Mouse (Mus musculus) neural tube, embryonic 14.5 days (tissue): ENCODE data around the gene Il2rb. TPM values are rescaled to one million over a fixed set of nuclear protein-coding genes. Genes with fewer than 3 reads are reported as not detected.

Experiments
- ATAC-seq: fragments of 200-750 bp; cut with Nextera tagmentation; 2 replicates; pipeline ENCODE4 v1.8.0; 2017; ENCODE audit warnings: low read depth, mild to moderate bottlenecking, moderate TSS enrichment, moderate library complexity
- H3K27ac ChIP-seq: fragments of 300-500 bp; sonication (generic); 2 replicates; pipeline ENCODE4 v1.5.1; 2014; ENCODE audit warnings: low read depth, mild to moderate bottlenecking, control low read depth, low read length, moderate library complexity, mixed read lengths
- H3K27me3 ChIP-seq: fragments of 300-500 bp; sonication (generic); 2 replicates; pipeline ENCODE4 v1.6.1; 2014; ENCODE audit warnings: low read length; ENCODE audit not compliant: control insufficient read depth, insufficient read depth
- H3K36me3 ChIP-seq: fragments of 300-500 bp; sonication (generic); 2 replicates; pipeline ENCODE4 v1.6.1; 2014; ENCODE audit warnings: low read length, mixed read lengths; ENCODE audit not compliant: control insufficient read depth, insufficient read depth
- H3K4me1 ChIP-seq: fragments of 300-500 bp; sonication (generic); 2 replicates; pipeline ENCODE4 v1.6.1; 2014; ENCODE audit warnings: low read length; ENCODE audit not compliant: control insufficient read depth, insufficient read depth
- H3K4me2 ChIP-seq: fragments of 300-500 bp; sonication (generic); 2 replicates; pipeline ENCODE4 v1.6.1; 2014; ENCODE audit warnings: mild to moderate bottlenecking, low read depth, low read length, control low read depth
- H3K4me3 ChIP-seq: fragments of 300-500 bp; sonication (generic); 2 replicates; pipeline ENCODE4 v1.5.1; 2014; ENCODE audit warnings: low read depth, low read length, control low read depth, mixed read lengths
- H3K9ac ChIP-seq: fragments of 300-500 bp; sonication (generic); replicated peaks from 2 replicates; pipeline ENCODE4 v1.6.1; 2014; ENCODE audit warnings: low read depth, mild to moderate bottlenecking, control low read depth, low read length, mixed read lengths
- H3K9me3 ChIP-seq: fragments of 300-500 bp; sonication (generic); 2 replicates; pipeline ENCODE4 v1.6.1; 2016; ENCODE audit warnings: low read length; ENCODE audit not compliant: control insufficient read depth
- WGBS: fragments of 180-500 bp; shearing (Covaris S2); extraction: QIAGEN DNeasy Blood & Tissue Kit; methylation state at CpG from one replicate; pipeline ENCODE4 v1.1.7; 2014; 5-methylcytosine and 5-hydroxymethylcytosine counted together
- polyA plus RNA-seq: library from polyadenylated mRNA; unstranded; fragments of >200 nt; fragmentation: Nextera tagmentation; extraction: Ambion mirVana; gene quantifications from 2 replicates; pipeline ENCODE4 v1.2.1, GENCODE M21; 2014

The Il2rb gene
- polyA plus RNA-seq, 1 experiment from 2014 or later: 0.11 TPM

DNA sequence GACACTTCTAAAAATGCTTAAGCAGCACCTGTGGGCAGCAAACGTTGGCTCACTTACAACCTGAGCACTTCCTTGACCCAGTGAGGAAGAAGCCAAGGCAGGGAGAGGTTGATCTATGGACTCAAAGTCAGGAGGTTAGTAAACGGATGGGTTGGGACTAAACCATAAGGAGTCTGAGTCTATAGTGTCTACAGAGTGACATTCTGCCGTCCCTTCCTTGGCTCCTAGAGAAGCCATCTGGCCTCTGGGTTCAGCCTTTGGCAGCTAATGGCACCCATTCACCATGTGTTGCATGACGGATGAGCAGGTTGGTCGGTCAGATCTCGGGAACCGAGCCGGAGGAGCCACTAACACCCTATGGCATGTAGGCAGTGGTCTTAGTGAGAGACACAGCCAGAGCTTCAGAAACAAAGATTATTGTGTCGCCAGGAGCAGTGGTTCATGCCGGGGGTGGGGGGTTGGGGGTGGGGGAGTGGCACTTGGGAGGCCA lies 38.3 kb upstream of the Il2rb start:
- Histone ChIP-seq H3K4me3 (no peak overlapping the region), H3K9me3 (no peaks in the 10 kb centered on the region), H3K27ac (no peak overlapping the region), H3K36me3 (no peaks in the 10 kb centered on the region), H3K27me3 (no peaks in the 10 kb centered on the region), H3K4me2 (no peak overlapping the region), H3K4me1 (peaks cover 16% of the 10 kb centered on the region; the same call in 1 of the 2 replicates), H3K9ac (no peak overlapping the region)
- ATAC-seq: no peak
- WGBS: 69% methylated on average over 10 of the region's 10 CpGs

DNA sequence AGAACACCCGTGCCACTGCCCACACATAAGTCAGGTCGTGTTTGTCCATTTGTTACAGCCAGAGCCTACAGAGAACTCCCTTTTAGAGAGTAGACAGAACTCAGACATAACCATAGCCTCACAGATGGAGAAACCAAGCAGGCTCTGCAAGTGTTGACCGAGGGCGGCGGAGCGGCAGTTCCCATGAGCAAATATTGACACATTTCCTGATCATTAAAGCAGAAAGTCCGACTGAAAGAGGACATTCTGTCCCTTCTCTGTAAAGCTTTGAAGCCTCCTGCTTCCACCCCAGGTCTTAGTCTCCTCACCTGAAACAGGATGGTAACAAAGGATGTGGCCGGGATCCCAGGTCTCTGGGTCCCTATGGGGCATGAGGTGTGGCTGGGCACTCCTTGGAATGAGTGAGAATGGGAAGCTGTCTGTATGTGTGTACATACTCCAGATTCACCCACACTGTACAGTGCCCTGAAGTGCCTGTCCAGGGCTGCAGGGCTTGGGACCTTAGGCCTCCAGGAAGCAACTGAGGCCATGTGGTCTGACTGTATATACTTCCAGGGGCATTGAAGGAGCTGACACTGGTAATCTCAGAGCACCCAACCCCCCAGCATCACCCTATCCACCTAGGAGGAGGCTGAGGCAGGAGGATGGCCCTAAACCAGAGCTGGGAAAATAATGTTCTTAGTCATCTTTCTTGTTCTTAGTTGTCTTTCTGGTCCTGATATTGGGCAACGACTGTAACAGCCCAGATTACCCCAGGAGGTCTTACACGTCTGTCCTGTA lies 37.7 kb upstream of the Il2rb start:
- WGBS: 75% methylated on average over 10 of the region's 10 CpGs
- no peak overlapping the region for H3K27ac ChIP-seq
- peaks cover 16% of the 10 kb centered on the region; the same call in 1 of the 2 replicates for H3K4me1 ChIP-seq
- H3K9me3 ChIP-seq: no peaks in the 10 kb centered on the region
- no peak for ATAC-seq
- H3K27me3 ChIP-seq: no peaks in the 10 kb centered on the region
- no peaks in the 10 kb centered on the region for H3K36me3 ChIP-seq
- no peak overlapping the region for H3K4me2 ChIP-seq
- H3K4me3 ChIP-seq: no peak overlapping the region
- H3K9ac ChIP-seq: no peak overlapping the region

DNA sequence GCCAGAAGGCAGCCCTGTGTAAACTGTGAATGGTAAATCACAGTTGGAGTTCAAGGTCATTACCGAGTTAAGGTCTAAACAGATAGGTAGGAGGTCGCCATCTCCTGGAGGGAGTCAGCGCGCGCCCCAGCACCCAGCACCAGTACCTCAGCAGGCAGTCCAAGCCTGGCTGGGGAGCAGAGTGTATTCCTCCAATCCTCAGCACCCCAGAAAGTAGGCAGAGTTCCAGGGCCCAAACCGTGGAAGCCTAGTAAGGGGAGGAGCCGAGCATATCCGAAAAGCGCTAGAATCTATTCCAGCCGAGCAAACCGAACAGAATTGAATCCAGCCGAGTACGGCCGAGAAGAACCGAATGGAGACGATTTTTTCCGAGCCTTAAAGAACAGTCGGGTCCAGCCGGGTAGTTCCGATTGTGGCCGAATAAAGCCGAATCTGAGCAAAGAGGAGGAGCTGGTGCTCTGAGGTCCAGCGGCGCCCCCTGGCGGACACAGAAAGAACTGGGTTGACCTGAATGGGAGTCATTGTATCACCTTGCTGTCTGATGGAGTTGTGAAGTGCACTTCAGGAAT lies 36.9 kb upstream of the Il2rb start:
- peak; percentile 90 for ATAC-seq
- H3K27ac ChIP-seq: peak overlapping the region; percentile 34
- no peaks in the 10 kb centered on the region for H3K9me3 ChIP-seq
- H3K27me3 ChIP-seq: no peaks in the 10 kb centered on the region
- peaks cover 16% of the 10 kb centered on the region; the same call in 1 of the 2 replicates for H3K4me1 ChIP-seq
- under 1% methylated on average over 25 of the region's 25 CpGs for WGBS
- peak overlapping the region; percentile 17 for H3K4me3 ChIP-seq
- H3K9ac ChIP-seq: peak overlapping the region; percentile 51
- no peaks in the 10 kb centered on the region for H3K36me3 ChIP-seq
- H3K4me2 ChIP-seq: peak overlapping the region; percentile 50

DNA sequence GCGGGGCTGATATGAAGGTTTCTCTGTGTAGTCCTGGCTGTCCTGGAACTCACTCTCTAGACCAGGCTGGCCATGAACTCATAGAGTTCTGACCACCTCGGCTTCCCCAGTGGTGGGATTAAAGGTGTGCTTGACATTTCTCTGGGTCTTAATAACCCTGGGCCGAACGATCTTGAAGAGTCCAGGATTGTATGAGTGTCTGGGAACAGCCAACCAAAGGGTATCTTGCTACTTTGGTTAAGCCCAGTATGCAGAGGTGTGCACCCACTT lies 36.3 kb upstream of the Il2rb start:
- Histone ChIP-seq H3K4me3 (no peak overlapping the region; the same call in 1 of the 2 replicates), H3K9me3 (no peaks in the 10 kb centered on the region), H3K36me3 (no peaks in the 10 kb centered on the region), H3K9ac (peak overlapping the region; percentile 51), H3K4me1 (peaks cover 16% of the 10 kb centered on the region; the same call in 1 of the 2 replicates), H3K27ac (peak overlapping the region; percentile 34), H3K4me2 (peak overlapping the region; percentile 50; the same call in 1 of the 2 replicates), H3K27me3 (no peaks in the 10 kb centered on the region)
- ATAC-seq: peak; percentile 6; the same call in 1 of the 2 replicates
- WGBS: 66% methylated on average over 4 of the region's 4 CpGs

DNA sequence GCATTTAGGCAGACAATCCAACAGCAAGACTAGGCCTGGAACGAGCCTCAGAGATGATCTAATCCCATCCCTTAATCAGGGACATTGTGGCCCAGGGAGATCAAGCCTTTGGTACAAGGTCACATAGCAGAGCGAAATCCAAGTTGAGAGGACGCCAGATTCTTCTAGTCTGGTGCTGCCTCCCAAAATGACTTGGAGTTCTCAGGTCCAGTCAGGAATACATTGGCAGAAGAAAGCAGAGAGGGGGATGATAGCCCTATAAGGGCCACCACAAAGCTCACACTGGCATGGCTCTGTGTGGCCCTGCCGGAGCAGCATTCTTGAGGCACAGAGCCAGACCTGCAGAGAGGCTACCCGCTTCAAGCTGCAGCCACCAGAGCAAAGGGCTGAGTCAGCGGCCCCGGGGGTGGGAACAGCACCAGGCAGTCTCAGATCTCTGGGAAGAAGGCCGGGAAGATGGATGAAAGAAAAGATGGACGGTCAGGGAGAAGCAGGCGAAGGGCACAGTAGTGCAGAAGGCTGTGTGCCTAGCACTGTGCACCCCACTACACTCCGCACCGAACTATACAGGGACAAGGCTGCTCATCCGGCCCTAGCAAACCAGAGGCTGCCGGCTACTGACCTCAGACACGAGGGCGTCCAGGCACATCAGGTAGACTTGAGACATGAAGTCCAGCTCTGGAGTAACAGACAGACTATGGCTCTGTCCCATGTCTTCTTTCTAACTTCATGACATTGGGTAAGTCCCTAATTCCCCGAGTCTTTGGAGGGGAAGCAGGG lies 35.8 kb upstream of the Il2rb start, which contains the start of gene C1qtnf6:
Gene C1qtnf6 (minus strand): TSS at position 746 of the 780 bp plus-strand sequence.
- Histone ChIP-seq H3K9me3 (no peaks in the 10 kb centered on the region), H3K9ac (peak within 1 kb of the TSS; percentile 51), H3K4me2 (peak within 1 kb of the TSS; percentile 50), H3K27ac (peak within 1 kb of the TSS; percentile 34), H3K36me3 (no peaks in the 10 kb centered on the region), H3K4me1 (peaks cover 16% of the 10 kb centered on the region; the same call in 1 of the 2 replicates), H3K27me3 (no peaks in the 10 kb centered on the region), H3K4me3 (peak within 1 kb of the TSS; percentile 17)
- ATAC-seq: no peak
- 71% methylated on average over 17 of the region's 17 CpGs for WGBS

DNA sequence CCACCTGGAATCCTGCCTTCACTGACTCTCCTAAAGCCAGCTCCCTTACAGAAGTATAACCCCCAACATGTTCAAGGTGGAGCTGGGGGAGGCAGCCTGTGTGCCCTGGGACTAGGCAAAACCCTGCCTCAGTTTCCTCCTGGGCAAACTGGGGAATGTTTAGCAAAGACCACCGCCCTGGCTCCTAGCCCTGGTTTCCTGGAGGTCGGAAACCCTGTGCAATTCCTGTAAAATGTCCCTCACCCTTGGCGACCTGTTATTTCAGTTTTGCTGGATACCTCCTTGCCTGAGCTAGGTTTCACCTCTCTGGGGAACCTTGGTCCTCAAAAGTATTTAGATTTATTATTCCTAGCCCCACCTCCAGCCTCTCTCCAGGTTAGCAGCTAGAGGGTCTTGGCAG lies 35.1 kb upstream of the Il2rb start:
- Histone ChIP-seq H3K4me1 (peaks cover 16% of the 10 kb centered on the region; the same call in 1 of the 2 replicates), H3K9me3 (no peaks in the 10 kb centered on the region), H3K4me3 (no peak overlapping the region), H3K9ac (peak overlapping the region; percentile 44), H3K27me3 (no peaks in the 10 kb centered on the region), H3K36me3 (no peaks in the 10 kb centered on the region), H3K27ac (no peak overlapping the region), H3K4me2 (no peak overlapping the region)
- 71% methylated on average over 3 of the region's 3 CpGs for WGBS
- ATAC-seq: no peak

DNA sequence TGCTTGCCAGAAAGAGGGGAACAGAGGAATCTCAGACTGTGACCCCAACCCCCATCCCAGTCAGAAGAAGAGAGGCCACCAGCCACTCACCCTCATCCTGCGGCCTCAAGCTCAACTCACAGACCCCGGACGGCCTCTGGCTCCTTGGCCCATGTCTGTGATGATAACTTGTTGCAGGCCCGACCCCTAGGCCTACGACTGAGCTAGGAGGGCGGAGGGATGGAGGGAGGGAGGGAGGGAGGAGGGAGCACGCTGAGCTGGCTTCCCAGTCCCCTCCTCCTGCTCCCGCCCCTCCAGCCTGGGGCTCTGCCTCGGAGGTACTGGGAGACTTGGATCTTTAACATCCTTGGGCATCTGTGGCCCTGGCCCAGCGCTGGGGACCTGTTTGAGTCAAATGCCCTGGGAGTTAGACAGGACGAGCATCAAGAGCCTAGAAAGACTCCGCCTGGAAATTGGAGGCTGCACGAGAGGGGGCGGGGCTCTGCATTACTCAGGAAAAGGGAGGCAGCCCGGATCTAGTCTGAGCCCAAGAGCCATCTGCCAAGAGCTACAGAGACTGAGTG lies 34.4 kb upstream of the Il2rb start:
- Histone ChIP-seq H3K36me3 (no peaks in the 10 kb centered on the region), H3K27ac (no peak overlapping the region), H3K9me3 (no peaks in the 10 kb centered on the region), H3K27me3 (no peaks in the 10 kb centered on the region), H3K4me3 (peak overlapping the region; percentile 17; the same call in 1 of the 2 replicates), H3K4me1 (peaks cover 16% of the 10 kb centered on the region; the same call in 1 of the 2 replicates), H3K9ac (peak overlapping the region; percentile 44), H3K4me2 (peak overlapping the region; percentile 42)
- peak; percentile 23; the same call in 1 of the 2 replicates for ATAC-seq
- 4% methylated on average over 15 of the region's 15 CpGs for WGBS

DNA sequence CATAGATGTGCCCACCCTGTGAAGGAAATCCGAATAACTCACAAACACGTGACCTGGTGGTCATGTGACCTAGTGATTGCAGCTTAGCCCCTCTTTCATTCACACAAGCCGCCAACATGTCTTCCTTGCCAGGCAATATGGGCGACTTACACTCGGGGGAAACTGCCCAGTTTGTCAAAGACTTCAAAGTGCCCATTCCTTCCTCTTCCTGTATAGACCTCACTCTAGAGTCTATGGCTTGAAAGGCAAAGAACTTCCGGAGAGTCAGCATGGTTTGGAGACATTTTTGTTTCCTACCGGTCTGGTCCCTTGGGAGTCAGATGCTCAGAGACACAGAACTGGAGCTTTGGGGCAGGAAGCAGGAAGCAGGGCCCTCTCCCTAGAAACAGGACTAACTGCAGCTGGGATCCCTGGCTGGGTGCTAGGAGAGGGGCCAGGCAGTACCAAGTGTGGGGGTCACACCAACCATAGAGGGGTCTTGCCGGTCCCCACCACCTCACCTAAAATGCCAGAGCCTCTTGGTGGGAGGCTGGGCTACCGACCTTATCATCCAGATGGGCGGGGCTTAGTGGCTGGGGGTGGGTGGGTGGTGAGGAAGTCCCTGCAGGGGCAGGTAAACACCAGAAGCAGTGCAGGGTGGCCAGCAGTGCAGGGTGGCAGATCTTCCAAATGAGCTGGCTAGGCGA lies 33.8 kb upstream of the Il2rb start:
- Histone ChIP-seq H3K36me3 (no peaks in the 10 kb centered on the region), H3K27ac (no peak overlapping the region), H3K9ac (peak overlapping the region; percentile 44; the same call in 1 of the 2 replicates), H3K4me1 (peaks cover 16% of the 10 kb centered on the region; the same call in 1 of the 2 replicates), H3K27me3 (no peaks in the 10 kb centered on the region), H3K4me2 (peak overlapping the region; percentile 42), H3K9me3 (no peaks in the 10 kb centered on the region), H3K4me3 (peak overlapping the region; percentile 17; the same call in 1 of the 2 replicates)
- no peak for ATAC-seq
- WGBS: 52% methylated on average over 11 of the region's 11 CpGs
